Mouse (Mus musculus) brain, embryonic 14.5 days (tissue): ENCODE results near the gene Lamb1.

Experiments
- CTCF ChIP-seq: fragments of 200-500 bp; IDR thresholded peaks from 2 replicates; pipeline ENCODE4 v1.5.1; 2012; ENCODE audit warnings: inconsistent platforms, mild to moderate bottlenecking, moderate library complexity, borderline replicate concordance; ENCODE audit not compliant: insufficient read depth, insufficient read length; ENCODE audit errors: extremely low read depth
- POLR2A ChIP-seq: fragments of 200-500 bp; IDR thresholded peaks from 2 replicates; pipeline ENCODE4 v1.6.1; 2012; ENCODE audit warnings: mild to moderate bottlenecking, inconsistent platforms, borderline replicate concordance; ENCODE audit not compliant: poor library complexity, insufficient read depth, insufficient read length, severe bottlenecking; ENCODE audit errors: extremely low read depth

- no peak for TF ChIP-seq CTCF
- no peak for TF ChIP-seq POLR2A
Measured at GRCm38 (mm10) chr12:31314310-31314709, 49.3 kb downstream of the Lamb1 start.
